Mouse (Mus musculus): ENCODE results near the gene Gys1.
"Not testable (repeated sequence)": the region's sequence is repeated elsewhere in the genome, so short reads cannot be mapped to it uniquely, and the experiment has no call there.

The Gys1 gene

GRCm38 (mm10) chr7:45481374-45481927, 46.8 kb downstream of the Gys1 start, which contains the start of gene Tulp2:
Tulp2 (plus strand) TSS chr7:45481877.
- DNase-seq (ENCODE audit: low spot score): no peak

- no peak for DNase-seq (ENCODE audit: low spot score)
Observed at GRCm38 (mm10) chr7:45482166-45482565, 47.5 kb downstream of the Gys1 start.

GRCm38 (mm10) chr7:45484985-45485384, 50.3 kb downstream of the Gys1 start:
- not testable (repeated sequence) for DNase-seq (ENCODE audit: low spot score)

GRCm38 (mm10) chr7:45486158-45486557, 51.5 kb downstream of the Gys1 start:
- no peak for DNase-seq (ENCODE audit: low spot score)

GRCm38 (mm10) chr7:45486761-45487415, 52.2 kb downstream of the Gys1 start, which contains the start of gene Gm45808:
Gm45808 (minus strand) TSS chr7:45486811.
- DNase-seq (ENCODE audit: low spot score): no peak

GRCm38 (mm10) chr7:45487861-45488292, 53.2 kb downstream of the Gys1 start:
- no peak for DNase-seq (ENCODE audit: low spot score)

- DNase-seq (ENCODE audit: low spot score): no peak
Observed at GRCm38 (mm10) chr7:45488293-45489204, 53.9 kb downstream of the Gys1 start, which contains the start of gene Dhdh. Dhdh (minus strand) TSS chr7:45488805.

GRCm38 (mm10) chr7:45489578-45489977, 54.9 kb downstream of the Gys1 start:
- no peak for DNase-seq (ENCODE audit: low spot score)

GRCm38 (mm10) chr7:45490822-45491221, 56.2 kb downstream of the Gys1 start:
- no peak for DNase-seq (ENCODE audit: low spot score)

- no peak for DNase-seq (ENCODE audit: low spot score)
Observed at GRCm38 (mm10) chr7:45491264-45491663, 56.6 kb downstream of the Gys1 start.

GRCm38 (mm10) chr7:45492225-45492844, 57.7 kb downstream of the Gys1 start:
- DNase-seq (ENCODE audit: low spot score): no peak

- no peak for DNase-seq (ENCODE audit: low spot score)
Observed at GRCm38 (mm10) chr7:45492951-45493350, 58.3 kb downstream of the Gys1 start.

- no peak for DNase-seq (ENCODE audit: low spot score)
Observed at GRCm38 (mm10) chr7:45494548-45494947, 59.9 kb downstream of the Gys1 start.

GRCm38 (mm10) chr7:45498427-45498826, 63.8 kb downstream of the Gys1 start:
- no peak for DNase-seq (ENCODE audit: low spot score)
